In genomic region chrX:140805340-140805739, GRCm38 (mm10) we compare ENCODE assay signal across 31 mouse cellular contexts. TPM values are rescaled to one million over a fixed set of nuclear protein-coding genes. Genes with fewer than 3 reads are reported as not detected.
DNase-seq lines count a peak whose midpoint lies in the region; ATAC-seq and TF ChIP-seq lines count a peak whose summit lies in the region.
"Had no signal": no experiment of that assay in that cellular context is flagged by ENCODE, and none has a peak within 500 bp of the region (broad histone marks: within the 10 kb centered on the region; RNA-seq: fewer than 3 reads in every experiment).

No protein-coding gene starts in this region.

- TF ChIP-seq EP300 in lung, postnatal 0 days (IDR thresholded peaks at IDR 0.05): no peak
- no peak for TF ChIP-seq EP300 in stomach, postnatal 0 days (optimal IDR thresholded peaks at IDR 0.05)
- TF ChIP-seq EP300 in liver, postnatal 0 days (IDR thresholded peaks at IDR 0.05; ENCODE audit: low read depth): no peak

- no peak overlapping the region for H3K4me2 ChIP-seq in heart, embryonic 12.5 days
- no peak overlapping the region for H3K4me2 ChIP-seq in lung, embryonic 14.5 days
- no peak overlapping the region for H3K4me2 ChIP-seq in lung, postnatal 0 days (replicated peaks; ENCODE audit: low read depth, low read length)
- H3K4me2 ChIP-seq in stomach, postnatal 0 days (replicated peaks; ENCODE audit: low read depth): no peak overlapping the region
- no peak overlapping the region for H3K4me2 ChIP-seq in liver, postnatal 0 days (ENCODE audit: low read depth, low read length)
- H3K4me2 ChIP-seq: forebrain, embryonic 15.5 days; heart, embryonic 15.5 days; hindbrain, embryonic 15.5 days; liver, embryonic 15.5 days; midbrain, embryonic 11.5 days had no signal

- TF ChIP-seq CTCF in lung, embryonic 14.5 days (IDR thresholded peaks at IDR 0.05; ENCODE audit: low read depth): no peak
- TF ChIP-seq CTCF in lung, postnatal 0 days (IDR thresholded peaks at IDR 0.05): no peak
- TF ChIP-seq CTCF in stomach, postnatal 0 days (IDR thresholded peaks at IDR 0.05; ENCODE audit: low read depth): no peak
- no peak for TF ChIP-seq CTCF in liver, postnatal 0 days (IDR thresholded peaks at IDR 0.05; ENCODE audit: low read depth)

- no peaks in the 10 kb centered on the region for H3K9me3 ChIP-seq in heart, embryonic 12.5 days (replicated peaks)
- no peaks in the 10 kb centered on the region for H3K9me3 ChIP-seq in lung, embryonic 14.5 days (ENCODE audit: low read depth, low read length)
- H3K9me3 ChIP-seq in lung, postnatal 0 days (ENCODE audit: low read length): no peaks in the 10 kb centered on the region
- no peaks in the 10 kb centered on the region for H3K9me3 ChIP-seq in stomach, postnatal 0 days (ENCODE audit: control insufficient read depth, low read length)
- H3K9me3 ChIP-seq in liver, postnatal 0 days (ENCODE audit: low read length): no peaks in the 10 kb centered on the region
- H3K9me3 ChIP-seq: forebrain, embryonic 15.5 days; heart, embryonic 15.5 days; hindbrain, embryonic 15.5 days; liver, embryonic 15.5 days had no signal

- 88% methylated on average over 2 of the region's 2 CpGs for WGBS in heart, embryonic 12.5 days
- WGBS in lung, embryonic 14.5 days: 90% methylated on average over 2 of the region's 2 CpGs
- WGBS in lung, postnatal 0 days: 75% methylated on average over 2 of the region's 2 CpGs
- 75% methylated on average over 2 of the region's 2 CpGs for WGBS in stomach, postnatal 0 days
- 67% methylated on average over 2 of the region's 2 CpGs for WGBS in liver, postnatal 0 days (ENCODE audit: insufficient replicate concordance)

- H3K36me3 ChIP-seq in heart, embryonic 12.5 days: no peaks in the 10 kb centered on the region
- no peaks in the 10 kb centered on the region for H3K36me3 ChIP-seq in lung, embryonic 14.5 days (ENCODE audit: insufficient read depth)
- no peaks in the 10 kb centered on the region for H3K36me3 ChIP-seq in lung, postnatal 0 days (ENCODE audit: insufficient read depth, low read length)
- H3K36me3 ChIP-seq in stomach, postnatal 0 days (ENCODE audit: control insufficient read depth, insufficient read depth, low read length): no peaks in the 10 kb centered on the region
- no peaks in the 10 kb centered on the region for H3K36me3 ChIP-seq in liver, postnatal 0 days (replicated peaks; ENCODE audit: insufficient read depth, low read length)
- H3K36me3 ChIP-seq: forebrain, embryonic 15.5 days; heart, embryonic 15.5 days; hindbrain, embryonic 15.5 days; liver, embryonic 15.5 days had no signal

- no peaks in the 10 kb centered on the region for H3K4me1 ChIP-seq in heart, embryonic 12.5 days (replicated peaks)
- H3K4me1 ChIP-seq in lung, embryonic 14.5 days (ENCODE audit: insufficient read depth): no peaks in the 10 kb centered on the region
- no peaks in the 10 kb centered on the region for H3K4me1 ChIP-seq in lung, postnatal 0 days (ENCODE audit: insufficient read depth, low read depth, low read length)
- H3K4me1 ChIP-seq in stomach, postnatal 0 days (replicated peaks; ENCODE audit: control insufficient read depth, insufficient read depth): no peaks in the 10 kb centered on the region
- H3K4me1 ChIP-seq in liver, postnatal 0 days (ENCODE audit: insufficient read depth): no peaks in the 10 kb centered on the region
- H3K4me1 ChIP-seq: forebrain, embryonic 15.5 days; heart, embryonic 15.5 days; hindbrain, embryonic 15.5 days; liver, embryonic 15.5 days had no signal

- H3K9ac ChIP-seq in heart, embryonic 12.5 days: no peak overlapping the region
- no peak overlapping the region for H3K9ac ChIP-seq in lung, embryonic 14.5 days
- H3K9ac ChIP-seq in lung, postnatal 0 days (replicated peaks; ENCODE audit: low read depth): no peak overlapping the region
- no peak overlapping the region for H3K9ac ChIP-seq in stomach, postnatal 0 days (ENCODE audit: low read length)
- no peak overlapping the region for H3K9ac ChIP-seq in liver, postnatal 0 days (replicated peaks)
- H3K9ac ChIP-seq: forebrain, embryonic 15.5 days; heart, embryonic 15.5 days; hindbrain, embryonic 15.5 days; liver, embryonic 15.5 days had no signal

- H3K27ac ChIP-seq in heart, embryonic 12.5 days (ENCODE audit: poor library complexity, severe bottlenecking): no peak overlapping the region
- H3K27ac ChIP-seq in lung, embryonic 14.5 days (ENCODE audit: low read depth): no peak overlapping the region
- H3K27ac ChIP-seq in lung, postnatal 0 days (ENCODE audit: low read length): no peak overlapping the region
- H3K27ac ChIP-seq in stomach, postnatal 0 days (replicated peaks): no peak overlapping the region
- no peak overlapping the region for H3K27ac ChIP-seq in liver, postnatal 0 days (ENCODE audit: low read depth)
- H3K27ac ChIP-seq: forebrain, embryonic 15.5 days; heart, adult 2 months; heart, embryonic 15.5 days; hindbrain, embryonic 15.5 days; liver, embryonic 15.5 days had no signal

- H3K27me3 ChIP-seq in heart, embryonic 12.5 days (replicated peaks): peaks cover 12% of the 10 kb centered on the region
- no peaks in the 10 kb centered on the region for H3K27me3 ChIP-seq in lung, embryonic 14.5 days (ENCODE audit: insufficient read depth, low read length)
- no peaks in the 10 kb centered on the region for H3K27me3 ChIP-seq in lung, postnatal 0 days (replicated peaks; ENCODE audit: insufficient read depth, low read length)
- no peaks in the 10 kb centered on the region for H3K27me3 ChIP-seq in stomach, postnatal 0 days (ENCODE audit: control insufficient read depth, insufficient read depth, low read length)
- 0 out of 2 replicates have a peak, but pooled peaks cover 3% of the 10 kb centered on the region for H3K27me3 ChIP-seq in liver, postnatal 0 days (ENCODE audit: insufficient read depth, low read length)
- H3K27me3 ChIP-seq: forebrain, embryonic 15.5 days; heart, embryonic 15.5 days; liver, embryonic 15.5 days had no signal

- DNase-seq in heart, adult 8-10 months (ENCODE audit: low spot score): no peak
- DNase-seq in lung, embryonic 14.5 days: no peak
- no peak for DNase-seq in lung, postnatal 14 days
- DNase-seq in lung, postnatal 0 days (ENCODE audit: low spot score): peak; percentile 38
- peak; percentile 64 for DNase-seq in stomach, postnatal 0 days (ENCODE audit: low spot score)
- DNase-seq in cerebellum, adult 11 months: no peak
- no peak for DNase-seq in liver, postnatal 0 days
- DNase-seq: adrenal gland, postnatal 10 days; cerebellum, adult 8-10 months; cerebellum, postnatal 36 days; embryo, embryonic 11 days; gastrocnemius, postnatal 14 days; heart, adult 2 months; heart, postnatal 36 days; kidney, adult 11 months; kidney, postnatal 10 days; liver; thymus, postnatal 14 days had no signal

- 0 out of 2 replicates have a peak, but pooled peaks have one; percentile 33 for ATAC-seq in heart, embryonic 12.5 days (ENCODE audit: insufficient number of reproducible peaks, low FRiP score)
- ATAC-seq in lung, embryonic 14.5 days (ENCODE audit: insufficient read depth): peak; percentile 38; the same call in 1 of the 2 replicates
- ATAC-seq in lung, postnatal 0 days: peak; percentile 91
- ATAC-seq in stomach, postnatal 0 days (ENCODE audit: low FRiP score, low TSS enrichment): peak; percentile 95
- no peak for ATAC-seq in liver, postnatal 0 days
- ATAC-seq: forebrain, embryonic 15.5 days had no signal

- H3K4me3 ChIP-seq in heart, embryonic 12.5 days: no peak overlapping the region
- H3K4me3 ChIP-seq in lung, embryonic 14.5 days (ENCODE audit: low read depth, low read length): no peak overlapping the region
- H3K4me3 ChIP-seq in lung, postnatal 0 days (ENCODE audit: low read depth, low read length): no peak overlapping the region
- no peak overlapping the region for H3K4me3 ChIP-seq in stomach, postnatal 0 days (ENCODE audit: low read depth, low read length)
- H3K4me3 ChIP-seq in liver, postnatal 0 days (ENCODE audit: low read depth, low read length): no peak overlapping the region
- H3K4me3 ChIP-seq: forebrain, embryonic 15.5 days; heart, adult 2 months; heart, embryonic 15.5 days; hindbrain, embryonic 15.5 days; liver, embryonic 15.5 days had no signal

RNA-seq across cellular contexts. Expression of gene Tex13b, which starts 7.9 kb away (rescaled TPM):
- polyA plus RNA-seq in heart, embryonic 12.5 days (2016; fragmentation: Nextera tagmentation; extraction: Ambion mirVana): not detected in 2 replicates
- not detected for total RNA-seq in heart, adult 8-10 months (2022)
- not detected in 2 replicates for polyA plus RNA-seq in lung, embryonic 14.5 days (2014; fragmentation: Nextera tagmentation; extraction: Ambion mirVana)
- polyA plus RNA-seq in lung, postnatal 0 days (2015; fragmentation: Nextera tagmentation; extraction: Ambion mirVana): not detected in 2 replicates
- 0.10 TPM in 1 of 2 replicates, not detected in the other for polyA plus RNA-seq in stomach, postnatal 0 days (2015; fragmentation: Nextera tagmentation; extraction: Ambion mirVana)
- polyA plus RNA-seq in liver, postnatal 0 days (2015; fragmentation: Nextera tagmentation; extraction: Ambion mirVana): not detected in 2 replicates
- total RNA-seq: adrenal gland, postnatal 10 days; gastrocnemius, postnatal 14 days; heart, adult 2 months; heart, postnatal 36 days; layer of hippocampus, adult 18-20 months; layer of hippocampus, postnatal 14 days; left cerebral cortex, postnatal 25 days; megakaryocyte progenitor cell, adult 5-6 weeks; monocyte, adult 5-6 weeks; neutrophil, adult 5-6 weeks had no signal
- polyA plus RNA-seq: forebrain, embryonic 15.5 days; heart, adult 2 months; heart, embryonic 15.5 days; hindbrain, embryonic 15.5 days; liver, embryonic 15.5 days; midbrain, embryonic 11.5 days; small intestine, adult 2 months had no signal

Comparison
In these comparisons a context has a peak if more than half of its experiments do, and no peak if none do; other contexts are left out.
1. DNase-seq: peak in lung, postnatal 0 days (single experiment) and stomach, postnatal 0 days (single experiment); none in heart, adult 8-10 months (single experiment), lung, embryonic 14.5 days (single experiment), lung, postnatal 14 days (single experiment), cerebellum, adult 11 months (single experiment) and liver, postnatal 0 days (single experiment).